In genomic region chr5:20723226-20723625, GRCm38 (mm10) we compare ENCODE assay signal across 8 mouse cellular contexts.
DNase-seq lines count a peak whose midpoint lies in the region; ATAC-seq and TF ChIP-seq lines count a peak whose summit lies in the region.
"Not testable (repeated sequence)": the region's sequence is repeated elsewhere in the genome, so short reads cannot be mapped to it uniquely, and the experiment has no call there.

No protein-coding gene starts in this region.

- 81% methylated on average over 4 of the region's 4 CpGs for WGBS in forebrain, embryonic 11.5 days
- 82% methylated on average over 3 of the region's 4 CpGs for WGBS in intestine, postnatal 0 days
- 65% methylated on average over 4 of the region's 4 CpGs for WGBS in kidney, adult 2 months
- 35% methylated on average over 4 of the region's 4 CpGs for WGBS in liver, adult 2 months
- WGBS in liver, embryonic 16.5 days (ENCODE audit: insufficient replicate concordance) = 57% methylated on average over 4 of the region's 4 CpGs
- 60% methylated on average over 4 of the region's 4 CpGs for WGBS in liver, postnatal 0 days (ENCODE audit: insufficient replicate concordance)

- H3K9me3 ChIP-seq in forebrain, embryonic 11.5 days (ENCODE audit: control insufficient read depth, low read length); intestine, postnatal 0 days (ENCODE audit: control insufficient read depth); liver, embryonic 16.5 days (replicated peaks; ENCODE audit: control insufficient read depth, low read length); liver, postnatal 0 days (ENCODE audit: low read length): not testable (repeated sequence)

- not testable (repeated sequence) for TF ChIP-seq POLR2A in kidney, adult 2 months (IDR thresholded peaks at IDR 0.05; ENCODE audit: low read depth, low read length); liver, adult 2 months (IDR thresholded peaks at IDR 0.05; ENCODE audit: extremely low read depth, insufficient read depth, low read length)

- not testable (repeated sequence) for H3K4me3 ChIP-seq in forebrain, embryonic 11.5 days (ENCODE audit: low read depth, low read length); intestine, postnatal 0 days (ENCODE audit: low read depth, low read length); kidney, adult 2 months (ENCODE audit: insufficient read depth, low read depth, low read length); liver, adult 2 months (ENCODE audit: insufficient read depth, low read depth, low read length); liver, embryonic 16.5 days (ENCODE audit: low read depth, low read length); liver, postnatal 0 days (ENCODE audit: low read depth, low read length)

- not testable (repeated sequence) for H3K79me2 ChIP-seq in liver, adult 2 months (ENCODE audit: control insufficient read depth, insufficient read depth, low read length)

- not testable (repeated sequence) for H3K27ac ChIP-seq in forebrain, embryonic 11.5 days (ENCODE audit: low read depth, low read length); intestine, postnatal 0 days (ENCODE audit: low read depth, low read length); kidney, adult 2 months (ENCODE audit: insufficient read depth, low read depth, low read length); liver, adult 2 months (replicated peaks; ENCODE audit: insufficient read depth, low read depth, low read length); liver, embryonic 16.5 days (ENCODE audit: low read length); liver, postnatal 0 days (ENCODE audit: low read depth)

- H3K27me3 ChIP-seq in forebrain, embryonic 11.5 days (ENCODE audit: control insufficient read depth, insufficient read depth, low read length); intestine, postnatal 0 days (replicated peaks; ENCODE audit: control insufficient read depth, insufficient read depth, low read length); kidney, adult 2 months (replicated peaks; ENCODE audit: control insufficient read depth, insufficient read depth, low read length); liver, adult 2 months (ENCODE audit: control insufficient read depth, insufficient read depth, low read length); liver, embryonic 16.5 days (ENCODE audit: control insufficient read depth, insufficient read depth, low read depth, low read length); liver, postnatal 0 days (ENCODE audit: insufficient read depth, low read length): not testable (repeated sequence)

- H3K4me1 ChIP-seq in forebrain, embryonic 11.5 days (replicated peaks; ENCODE audit: control insufficient read depth, insufficient read depth, low read length); intestine, postnatal 0 days (replicated peaks; ENCODE audit: control insufficient read depth, insufficient read depth, low read length); kidney, adult 2 months (ENCODE audit: control insufficient read depth, insufficient read depth, low read length); liver, adult 2 months (ENCODE audit: control insufficient read depth, insufficient read depth, low read length); liver, embryonic 16.5 days (ENCODE audit: control insufficient read depth, low read depth, low read length); liver, postnatal 0 days (ENCODE audit: insufficient read depth): not testable (repeated sequence)

- ATAC-seq in forebrain, embryonic 11.5 days (replicated peaks; ENCODE audit: low FRiP score) = not testable (repeated sequence)
- ATAC-seq in intestine, postnatal 0 days = peak; percentile 76
- ATAC-seq in liver, embryonic 16.5 days (ENCODE audit: low read depth) = peak; percentile 46; the same call in 1 of the 2 replicates
- peak; percentile 47; the same call in 1 of the 2 replicates for ATAC-seq in liver, postnatal 0 days

- TF ChIP-seq CTCF in intestine, postnatal 0 days (IDR thresholded peaks at IDR 0.05; ENCODE audit: low read depth); kidney, adult 2 months (conservative IDR thresholded peaks at IDR 0.05; ENCODE audit: insufficient read depth, insufficient read length, low read depth, low read length); liver, adult 2 months (IDR thresholded peaks at IDR 0.05; ENCODE audit: low read depth, low read length); liver, postnatal 0 days (IDR thresholded peaks at IDR 0.05; ENCODE audit: low read depth): not testable (repeated sequence)

- not testable (repeated sequence) for H3K36me3 ChIP-seq in forebrain, embryonic 11.5 days (ENCODE audit: control insufficient read depth, insufficient read depth, low read length); intestine, postnatal 0 days (ENCODE audit: control insufficient read depth, insufficient read depth); kidney, adult 2 months (ENCODE audit: control insufficient read depth, insufficient read depth, low read length); liver, adult 2 months (ENCODE audit: control insufficient read depth, insufficient read depth, low read length); liver, embryonic 16.5 days (ENCODE audit: control insufficient read depth, insufficient read depth); liver, postnatal 0 days (replicated peaks; ENCODE audit: insufficient read depth, low read length)

- DNase-seq in forebrain, embryonic 11.5 days (ENCODE audit: low spot score) = peak; percentile 14
- peak; percentile 25 for DNase-seq in heart, adult 11 months
- peak; percentile 31 for DNase-seq in kidney, adult 2 months
- DNase-seq in kidney, adult 9 months = peak; percentile 6
- DNase-seq in liver, adult 2 months (ENCODE audit: extremely low read depth, low read depth, low spot score) = peak; percentile 85
- DNase-seq in liver, postnatal 0 days = not testable (repeated sequence)

- H3K9ac ChIP-seq in forebrain, embryonic 11.5 days (ENCODE audit: low read length); intestine, postnatal 0 days (ENCODE audit: low read depth, low read length); liver, adult 2 months (ENCODE audit: low read depth, low read length); liver, embryonic 16.5 days (ENCODE audit: low read depth, low read length); liver, postnatal 0 days (replicated peaks): not testable (repeated sequence)

- not testable (repeated sequence) for H3K4me2 ChIP-seq in forebrain, embryonic 11.5 days (ENCODE audit: low read depth, low read length, severe bottlenecking); intestine, postnatal 0 days (replicated peaks; ENCODE audit: low read depth); liver, embryonic 16.5 days (ENCODE audit: low read depth, low read length); liver, postnatal 0 days (ENCODE audit: low read depth, low read length)

- TF ChIP-seq EP300 in liver, postnatal 0 days (IDR thresholded peaks at IDR 0.05; ENCODE audit: low read depth) = not testable (repeated sequence)
